Mouse (Mus musculus): Measurements from ENCODE around the gene Srpr. TPM values are rescaled to one million over a fixed set of nuclear protein-coding genes. Genes with fewer than 3 reads are reported as not detected.

Srpr gene
- total and polyA plus RNA-seq, 3 experiments = 42.9 to 113 (median 63.5) TPM

- Histone ChIP-seq H3K4me3 (ENCODE audit: control insufficient read depth in 1 of 2, insufficient read depth in 1 of 2, low read depth in 2 of 2, low read length in 2 of 2) (peak overlapping the region; percentile 88 to 90), H3K9me3 (replicated peaks; ENCODE audit: insufficient read depth, low read length) (no peaks in the 10 kb centered on the region), H3K79me2 (ENCODE audit: control insufficient read depth, insufficient read depth, low read length, poor library complexity) (peaks cover 1% of the 10 kb centered on the region; the same call in 1 of the 2 replicates), H3K4me1 (ENCODE audit: control insufficient read depth in 1 of 2, insufficient read depth in 2 of 2, low read length in 2 of 2) (peaks cover 10 to 11% of the 10 kb centered on the region in 2 experiments), H3K36me3 (ENCODE audit: control insufficient read depth in 1 of 2, insufficient read depth in 2 of 2, low read length in 2 of 2) (peaks cover 0 to 19% of the 10 kb centered on the region in 2 experiments; a peak in 2 of 4 replicates), H3K27me3 (ENCODE audit: control insufficient read depth in 1 of 2, insufficient read depth in 2 of 2, low read length in 2 of 2) (no peaks in the 10 kb centered on the region), H3K9ac (ENCODE audit: control insufficient read depth, low read depth, low read length, poor library complexity, severe bottlenecking) (peak overlapping the region; percentile 87), H3K27ac (ENCODE audit: control insufficient read depth, low read depth, low read length) (no peak overlapping the region)
- DNase-seq (ENCODE audit: low read depth, low spot score) = peak; percentile 49
- TF ChIP-seq HCFC1 (IDR thresholded peaks at IDR 0.05; ENCODE audit: low read depth, low read length) = 0 out of 2 replicates have a peak, but pooled peaks have one; percentile 23
- no peak for TF ChIP-seq GABPA (IDR thresholded peaks at IDR 0.05; ENCODE audit: low read depth, low read length)
- TF ChIP-seq GATA1 (IDR thresholded peaks at IDR 0.05; ENCODE audit: low read depth, low read length) = no peak; the same call in 1 of the 2 replicates
- peak; percentile 19; the same call in 1 of the 2 replicates for TF ChIP-seq TAL1 (IDR thresholded peaks at IDR 0.05; ENCODE audit: low read length)
Observed at GRCm38 (mm10) chr9:35200529-35201060, 620 bp downstream of the Srpr start.

DNA sequence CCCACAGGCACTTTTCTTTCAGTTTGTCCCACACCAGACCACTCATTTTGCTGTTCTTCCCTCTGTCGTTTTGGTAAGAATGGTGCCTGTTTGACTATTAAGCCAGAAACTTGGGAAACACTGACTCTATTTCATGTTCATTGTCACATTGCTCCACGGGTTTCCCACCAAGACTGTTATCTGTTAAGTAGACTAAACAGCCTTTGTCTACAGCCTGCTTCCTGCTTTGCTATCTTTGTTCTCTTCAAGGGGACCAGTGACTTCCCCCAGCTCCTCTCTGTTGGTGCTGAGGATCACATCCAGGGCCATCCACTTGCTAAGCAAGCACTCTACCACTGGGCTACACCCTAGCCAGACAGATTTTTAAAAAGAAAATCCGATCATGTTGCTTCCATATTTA is 3.6 kb downstream of the Srpr start:
- Histone ChIP-seq H3K79me2 (ENCODE audit: control insufficient read depth, insufficient read depth, low read length, poor library complexity) (peaks cover 1% of the 10 kb centered on the region; the same call in 1 of the 2 replicates), H3K9me3 (replicated peaks; ENCODE audit: insufficient read depth, low read length) (no peaks in the 10 kb centered on the region), H3K27me3 (ENCODE audit: control insufficient read depth in 1 of 2, insufficient read depth in 2 of 2, low read length in 2 of 2) (no peaks in the 10 kb centered on the region), H3K9ac (ENCODE audit: control insufficient read depth, low read depth, low read length, poor library complexity, severe bottlenecking) (peak overlapping the region; percentile 24; the same call in 1 of the 2 replicates), H3K27ac (ENCODE audit: control insufficient read depth, low read depth, low read length) (peak overlapping the region; percentile 61), H3K4me1 (ENCODE audit: control insufficient read depth in 1 of 2, insufficient read depth in 2 of 2, low read length in 2 of 2) (peaks cover 10 to 11% of the 10 kb centered on the region in 2 experiments), H3K36me3 (ENCODE audit: control insufficient read depth in 1 of 2, insufficient read depth in 2 of 2, low read length in 2 of 2) (peaks cover 5 to 19% of the 10 kb centered on the region in 2 experiments), H3K4me3 (ENCODE audit: control insufficient read depth in 1 of 2, insufficient read depth in 1 of 2, low read depth in 2 of 2, low read length in 2 of 2) (no peak overlapping the region)
- peak; percentile 81 for DNase-seq (ENCODE audit: low read depth, low spot score)
- TF ChIP-seq ELF1 (IDR thresholded peaks at IDR 0.05; ENCODE audit: low read depth, low read length) (peak; percentile 61; the same call in 1 of the 2 replicates), MEF2A (IDR thresholded peaks at IDR 0.05; ENCODE audit: extremely low read depth, insufficient replicate concordance, low read depth, low read length, poor library complexity, severe bottlenecking) (no peak), ZKSCAN1 (IDR thresholded peaks at IDR 0.05; ENCODE audit: low read depth, low read length) (no peak), EP300 (IDR thresholded peaks at IDR 0.05; ENCODE audit: low read depth in 1 of 2, low read length in 2 of 2) (peak; percentile 50 to 61; a peak in 3 of 4 replicates), POLR2A (IDR thresholded peaks at IDR 0.05; ENCODE audit: control insufficient read depth in 1 of 2, insufficient read depth in 1 of 2, low read depth in 1 of 2, low read length in 2 of 2, poor library complexity in 1 of 2) (0 out of 4 replicates have a peak, but pooled peaks of 1 of the 2 experiments have one; percentile 28), TAL1 (IDR thresholded peaks at IDR 0.05; ENCODE audit: low read length) (peak; percentile 58), KAT2A (conservative IDR thresholded peaks at IDR 0.05; ENCODE audit: low read depth, low read length) (no peak), MAX (IDR thresholded peaks at IDR 0.05; ENCODE audit: low read length) (peak; percentile 82), MAZ (IDR thresholded peaks at IDR 0.05; ENCODE audit: low read depth, low read length) (0 out of 2 replicates have a peak, but pooled peaks have one; percentile 28), NELFE (IDR thresholded peaks at IDR 0.05; ENCODE audit: low read depth, low read length) (no peak), ZC3H11A (IDR thresholded peaks at IDR 0.05; ENCODE audit: low read depth, low read length) (no peak), USF1 (IDR thresholded peaks at IDR 0.05; ENCODE audit: low read depth, low read length) (no peak), MYC (IDR thresholded peaks at IDR 0.05; ENCODE audit: low read depth, low read length) (0 out of 2 replicates have a peak, but pooled peaks have one; percentile 41), HCFC1 (IDR thresholded peaks at IDR 0.05; ENCODE audit: low read depth, low read length) (0 out of 2 replicates have a peak, but pooled peaks have one; percentile 41), ZNF384 (IDR thresholded peaks at IDR 0.05; ENCODE audit: low read depth, low read length) (no peak), TBP (IDR thresholded peaks at IDR 0.05; ENCODE audit: low read depth, low read length) (0 out of 2 replicates have a peak, but pooled peaks have one; percentile 30), NRF1 (IDR thresholded peaks at IDR 0.05; ENCODE audit: insufficient read depth, low read depth, low read length, poor library complexity, severe bottlenecking) (no peak), E2F4 (IDR thresholded peaks at IDR 0.05; ENCODE audit: borderline replicate concordance, low read depth, low read length) (no peak), CHD1 (IDR thresholded peaks at IDR 0.05; ENCODE audit: low read depth, low read length) (no peak), MYB (IDR thresholded peaks at IDR 0.05; ENCODE audit: low read depth, low read length) (no peak), SMC3 (IDR thresholded peaks at IDR 0.05; ENCODE audit: low read depth, low read length) (no peak), GATA1 (IDR thresholded peaks at IDR 0.05; ENCODE audit: low read depth, low read length) (peak; percentile 76), RAD21 (IDR thresholded peaks at IDR 0.05; ENCODE audit: low read depth, low read length) (no peak), TCF12 (IDR thresholded peaks at IDR 0.05; ENCODE audit: low read depth, low read length) (no peak), GABPA (IDR thresholded peaks at IDR 0.05; ENCODE audit: low read depth, low read length) (no peak), RCOR1 (IDR thresholded peaks at IDR 0.05; ENCODE audit: low read depth, low read length) (0 out of 2 replicates have a peak, but pooled peaks have one; percentile 32), JUND (IDR thresholded peaks at IDR 0.05; ENCODE audit: low read depth, low read length) (no peak), ETS1 (IDR thresholded peaks at IDR 0.05; ENCODE audit: low read depth, low read length) (peak; percentile 62; the same call in 1 of the 2 replicates), CHD2 (IDR thresholded peaks at IDR 0.05; ENCODE audit: low read length) (no peak), MXI1 (IDR thresholded peaks at IDR 0.05; ENCODE audit: low read depth, low read length) (0 out of 2 replicates have a peak, but pooled peaks have one; percentile 55)

Measured in MEL (cell line).